Mouse (Mus musculus): ENCODE results near the gene Actn1.
A peak's percentile ranks its signal among the peaks of the same experiment; 100 is the strongest.

Actn1 gene

DNA sequence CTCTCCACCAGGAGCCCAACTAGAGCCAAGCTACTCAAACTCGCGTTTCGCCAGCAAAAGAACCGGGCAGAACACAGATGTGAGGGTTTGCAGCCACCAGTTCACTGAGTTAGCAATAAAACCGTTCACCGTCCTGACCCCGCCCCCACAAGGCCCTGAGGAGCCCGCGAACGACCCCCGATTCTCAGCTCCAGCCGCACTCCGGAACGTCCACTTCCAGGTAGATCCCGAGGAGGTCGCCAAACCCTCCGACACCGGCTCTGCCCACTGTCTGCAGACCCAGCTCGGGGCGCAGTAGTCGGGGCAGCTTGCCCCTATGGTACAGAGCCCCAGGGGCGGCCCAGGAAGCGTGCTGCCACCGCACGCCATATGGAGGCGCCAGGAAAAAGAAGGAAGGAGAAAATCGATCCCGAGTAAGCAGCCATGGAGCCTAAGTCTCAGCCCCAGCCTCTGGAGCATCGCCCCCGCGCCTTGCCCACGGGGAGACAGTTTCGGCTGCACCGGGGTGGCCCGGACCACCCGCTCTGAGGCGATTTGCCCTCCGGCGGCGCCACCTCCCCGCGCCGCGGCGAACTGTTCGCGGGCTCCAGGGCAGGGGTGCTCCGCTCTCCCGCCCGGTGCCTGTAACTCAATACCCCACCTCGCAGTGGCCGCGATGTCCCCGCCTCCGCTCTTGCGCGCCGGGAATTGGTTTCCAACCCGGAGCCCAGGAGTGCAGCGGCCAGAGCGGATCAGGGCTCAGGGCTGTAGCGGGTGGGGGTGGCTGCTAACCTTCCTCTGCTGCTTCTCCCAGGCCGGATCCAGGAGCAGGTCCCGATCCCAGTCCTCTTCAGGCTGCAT lies 735 bp downstream of the Actn1 start:
- peak; percentile 19 to 21 for DNase-seq (ENCODE audit: low spot score in 2 of 2)

DNA sequence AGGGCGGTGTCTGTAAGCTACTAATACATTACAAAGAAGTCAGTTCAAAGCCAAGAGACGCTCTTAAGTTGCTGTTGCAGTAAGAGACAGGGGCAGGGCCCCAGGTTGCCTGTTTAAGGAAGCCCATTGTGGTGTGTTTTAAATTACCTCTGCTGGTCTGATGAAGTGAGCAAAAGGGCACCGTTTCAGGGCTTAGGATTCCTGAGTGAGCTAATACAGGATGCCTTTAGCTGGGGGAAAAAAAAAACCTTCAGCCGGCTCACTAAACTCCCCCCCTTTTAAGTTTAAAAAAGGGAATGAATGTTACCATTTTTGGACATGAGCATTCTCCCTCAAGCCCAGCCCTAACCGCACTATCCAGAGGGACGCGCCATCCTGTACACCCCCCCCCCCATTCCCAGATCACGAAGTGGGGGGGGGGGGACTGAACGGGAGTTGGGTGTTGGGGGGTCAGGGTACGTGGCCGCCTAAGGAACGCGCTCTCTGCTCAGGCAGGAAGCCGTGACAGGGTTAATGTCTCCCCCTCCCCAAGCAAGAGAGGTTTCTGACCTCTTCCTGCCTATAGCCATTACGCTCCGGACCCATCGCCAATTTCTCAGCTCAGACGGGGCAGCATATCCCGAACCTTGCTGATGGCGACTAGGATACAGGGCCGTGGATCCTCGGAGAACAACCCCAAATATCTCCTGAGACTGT lies 1.5 kb downstream of the Actn1 start:
- peak in 1 of 2 experiments; percentile 15 for DNase-seq (ENCODE audit: low spot score in 2 of 2)

DNA sequence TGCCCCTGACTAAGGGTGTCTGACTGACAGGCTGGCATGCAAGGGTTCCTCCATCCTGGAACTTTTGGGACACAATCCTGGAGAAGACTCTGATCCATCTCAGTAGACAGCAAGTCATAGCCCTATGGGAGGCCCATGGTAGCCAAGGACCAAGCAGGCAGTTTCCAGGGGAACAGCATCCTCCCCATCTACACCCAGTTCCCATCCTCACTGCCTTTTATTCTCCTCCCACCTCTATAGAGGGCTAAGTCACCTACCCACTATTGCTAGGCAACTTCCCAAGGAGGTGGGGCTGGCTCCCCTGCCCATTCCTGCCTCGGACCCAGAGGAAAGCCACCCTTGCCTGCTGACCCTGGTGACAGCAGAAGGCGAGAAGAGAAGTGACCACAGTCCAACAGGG lies 8.2 kb downstream of the Actn1 start:
- DNase-seq (ENCODE audit: low spot score in 2 of 2) = no peak

DNA sequence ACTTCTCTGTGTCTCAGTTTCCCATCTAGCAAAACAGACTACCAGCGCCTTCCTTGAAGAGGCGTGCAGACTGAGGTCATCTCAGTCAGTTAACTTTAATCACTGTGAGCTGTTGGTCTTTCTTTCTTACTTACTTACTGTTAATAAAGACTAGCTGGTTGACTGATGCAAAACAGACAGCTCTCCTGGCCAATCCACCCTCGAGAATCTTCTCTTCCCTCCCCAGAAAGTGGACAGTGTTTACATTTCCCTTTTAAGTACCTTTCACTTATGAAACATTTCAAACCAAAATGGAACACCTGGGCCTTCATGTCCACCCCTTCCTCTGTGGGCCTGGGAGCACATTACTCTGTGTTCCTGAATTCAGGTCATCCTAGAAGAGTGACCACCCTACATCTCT lies 8.6 kb downstream of the Actn1 start:
- no peak for DNase-seq (ENCODE audit: low spot score in 2 of 2)

DNA sequence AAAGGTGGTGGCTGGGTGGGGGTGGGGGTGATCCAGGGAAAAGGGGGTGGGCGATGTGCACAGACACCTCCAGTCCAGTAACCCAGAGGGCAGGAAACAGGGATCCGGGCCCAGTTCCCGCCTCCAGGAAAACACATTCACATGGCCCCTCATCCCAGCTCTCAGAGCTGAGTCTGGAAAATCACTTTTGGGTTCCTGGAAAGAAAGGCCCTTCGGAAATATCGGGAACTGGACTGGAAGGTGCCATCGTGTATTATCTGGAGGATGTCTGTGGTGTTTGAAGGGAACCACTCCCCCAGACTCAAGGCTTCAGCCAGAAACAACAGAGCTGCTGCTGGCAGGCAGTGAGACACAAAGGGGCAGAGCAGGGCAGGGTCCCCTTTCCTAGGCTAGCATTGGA lies 10.6 kb downstream of the Actn1 start:
- no peak for DNase-seq (ENCODE audit: low spot score in 2 of 2)

DNA sequence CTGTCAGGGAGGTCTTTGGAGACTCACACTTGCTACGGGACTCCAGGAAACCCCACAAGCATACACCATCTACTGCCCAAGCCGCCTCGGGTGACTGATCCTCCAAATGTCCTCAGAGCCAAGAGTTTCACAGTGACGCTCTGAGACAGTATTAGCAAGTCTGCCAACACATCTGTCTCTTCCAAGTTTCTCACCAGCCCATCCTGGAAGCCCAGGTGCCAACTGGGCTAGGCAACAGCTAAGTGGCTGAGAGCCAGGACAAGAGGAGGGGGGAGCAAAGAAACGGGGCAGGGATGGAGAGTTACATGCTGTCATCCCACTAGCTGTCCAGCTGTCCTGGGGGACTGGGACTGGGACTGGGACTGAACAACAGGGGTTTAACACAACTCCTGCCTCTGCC lies 13.1 kb downstream of the Actn1 start:
- no peak for DNase-seq (ENCODE audit: low spot score in 2 of 2)

DNA sequence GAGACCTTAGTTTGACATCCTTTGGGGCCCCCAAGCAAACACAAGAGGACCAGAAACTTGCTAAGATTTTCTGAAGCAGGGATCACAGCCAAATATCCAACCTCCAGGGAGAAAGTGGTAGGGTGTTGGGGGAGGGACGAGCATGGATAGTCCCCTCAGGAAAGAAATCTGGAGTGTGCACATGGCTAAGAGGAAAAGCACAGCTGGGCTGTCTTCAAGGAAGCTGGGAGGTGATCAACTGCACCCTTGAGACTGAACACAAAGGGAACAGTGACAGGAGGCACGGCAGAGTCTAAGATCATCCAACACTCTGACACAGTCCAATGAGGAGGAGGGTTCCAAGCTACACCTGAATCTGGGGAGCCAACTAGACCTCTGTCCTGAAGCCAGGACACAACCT lies 13.7 kb downstream of the Actn1 start:
- no peak for DNase-seq (ENCODE audit: low spot score in 2 of 2)

DNA sequence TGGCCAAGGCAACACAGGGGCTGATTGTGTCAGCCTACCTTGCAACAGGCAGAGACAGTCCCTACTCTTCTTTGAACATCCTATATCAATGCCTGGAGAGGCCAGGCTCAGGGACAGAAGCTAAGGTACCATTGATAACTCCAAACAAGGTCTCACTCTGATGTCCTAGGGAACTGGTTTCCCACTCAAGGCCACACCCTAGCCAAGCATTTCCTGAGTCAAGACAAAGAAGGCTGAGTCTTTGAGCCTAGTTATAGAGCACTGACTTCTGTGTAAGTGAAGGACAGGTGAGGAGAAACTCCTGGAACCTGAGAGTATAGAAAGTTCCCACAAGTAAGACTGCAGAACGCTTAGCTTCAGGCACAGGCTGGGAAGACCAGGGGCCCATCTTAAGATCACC lies 15.4 kb downstream of the Actn1 start:
- no peak for DNase-seq (ENCODE audit: low spot score in 2 of 2)

DNA sequence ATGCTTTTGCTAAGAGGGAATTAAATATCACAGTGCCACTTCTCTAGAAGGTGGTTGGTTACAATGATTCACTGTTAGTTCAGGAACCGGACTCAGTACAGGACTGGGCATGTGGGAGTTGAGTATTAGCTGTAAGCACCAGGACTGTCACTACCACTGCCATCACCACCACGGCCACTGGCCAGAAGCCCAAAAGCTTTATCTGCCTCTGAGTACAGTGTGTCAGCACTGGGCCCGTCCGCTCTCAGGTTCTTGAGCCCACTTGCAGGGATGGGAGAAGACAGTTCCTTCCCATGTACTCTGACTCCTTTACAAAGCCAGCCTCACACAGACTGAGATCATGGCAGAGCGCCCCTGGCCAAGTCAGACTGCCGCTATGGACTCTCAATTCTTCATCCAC lies 16.0 kb downstream of the Actn1 start:
- no peak for DNase-seq (ENCODE audit: low spot score in 2 of 2)

DNA sequence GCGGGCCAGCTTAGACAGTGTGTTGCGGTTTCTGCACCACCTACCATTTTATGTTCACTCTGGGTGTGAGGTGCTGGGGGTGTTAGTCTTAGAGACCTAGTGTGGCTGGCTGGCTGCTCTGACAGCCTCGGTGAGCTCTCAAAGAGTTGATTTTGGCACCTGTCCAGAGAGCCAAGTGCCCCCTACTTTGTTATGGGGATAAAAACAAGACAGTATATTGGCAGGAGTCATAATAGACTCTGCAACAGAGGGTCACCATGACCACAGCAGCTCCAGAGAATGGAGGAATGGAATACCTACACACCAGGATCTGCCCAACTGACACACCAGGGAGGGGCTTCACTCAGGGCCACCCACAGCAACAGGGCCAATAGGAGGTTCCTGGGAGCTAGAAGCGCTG lies 16.8 kb downstream of the Actn1 start:
- no peak for DNase-seq (ENCODE audit: low spot score in 2 of 2)

DNA sequence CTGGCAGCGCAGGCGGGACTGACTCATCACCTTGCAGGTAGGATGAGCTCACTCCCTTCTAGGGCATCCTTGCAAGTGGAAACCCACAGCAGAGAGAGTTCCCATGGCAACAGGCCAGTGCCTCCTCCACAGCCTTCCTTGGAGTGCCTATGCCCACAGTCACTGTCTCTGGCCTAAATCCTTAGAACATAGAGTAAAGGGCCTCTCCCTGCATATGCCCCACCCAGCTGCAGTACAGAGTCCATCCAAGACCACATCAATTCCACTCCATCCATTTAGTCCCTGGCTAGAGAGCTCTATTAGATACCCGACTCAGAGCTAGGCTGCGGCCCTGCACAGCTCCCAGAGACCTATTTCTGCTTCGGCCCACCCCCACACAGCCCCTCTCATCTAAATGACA lies 20.7 kb downstream of the Actn1 start:
- no peak for DNase-seq (ENCODE audit: low spot score in 2 of 2)

DNA sequence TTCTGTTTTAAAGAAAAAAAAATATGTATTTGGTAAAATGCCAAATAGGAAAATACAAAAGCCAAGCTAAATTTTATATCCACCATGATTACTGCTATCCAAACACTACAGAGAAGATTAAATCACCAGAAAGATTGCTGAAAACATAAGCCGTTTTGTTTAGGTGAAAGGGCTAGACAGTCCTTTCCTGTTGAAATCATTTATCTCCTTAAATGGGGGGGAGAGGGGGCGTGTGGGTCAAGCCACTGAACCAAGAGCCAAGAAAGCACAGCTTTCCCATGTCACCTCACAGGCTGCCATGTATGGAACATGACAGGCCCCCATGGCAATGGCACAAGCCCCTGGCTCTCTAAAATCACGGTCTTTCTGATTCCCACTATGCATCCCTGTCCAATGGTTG lies 21.6 kb downstream of the Actn1 start:
- DNase-seq (ENCODE audit: low spot score in 2 of 2) = no peak

DNA sequence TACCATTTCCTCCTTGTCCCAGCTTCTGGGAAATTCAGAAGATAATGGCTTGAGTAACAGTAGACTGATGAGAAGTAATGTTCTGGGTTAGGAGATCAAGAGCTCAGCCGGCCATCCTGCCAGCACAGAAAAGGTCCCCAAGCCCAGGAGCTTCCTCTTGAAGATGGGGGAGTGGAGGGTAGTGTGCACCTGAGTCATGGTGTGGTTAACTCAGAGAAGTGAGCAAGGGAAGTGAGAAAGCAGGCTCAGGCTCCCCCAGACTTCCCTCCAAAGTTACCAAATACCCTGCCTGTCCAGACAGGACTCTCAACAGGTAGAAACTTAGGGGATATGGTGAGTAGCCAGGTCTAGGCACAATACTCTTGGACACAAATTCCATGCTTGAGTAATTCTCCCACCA lies 24.9 kb downstream of the Actn1 start:
- peak; percentile 58 to 64 for DNase-seq (ENCODE audit: low spot score in 2 of 2)

DNA sequence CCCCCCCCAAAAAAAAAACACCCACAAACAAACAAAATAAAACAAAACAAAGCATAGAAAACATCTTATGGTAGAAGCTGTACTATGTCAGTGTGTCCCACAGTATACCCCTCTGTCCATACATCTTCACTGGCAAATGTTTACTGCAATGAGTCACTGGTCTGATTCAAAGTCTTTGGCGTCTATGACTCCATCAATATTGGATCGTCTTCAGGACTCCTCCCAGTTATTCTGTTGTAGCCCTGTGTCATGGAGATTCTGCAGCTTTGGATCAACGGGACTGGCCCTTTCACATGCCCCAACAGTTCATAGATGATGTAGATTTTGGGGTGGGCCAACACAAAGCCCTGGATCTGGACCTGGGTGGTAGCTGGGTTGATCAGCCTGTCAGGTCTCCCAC lies 25.9 kb downstream of the Actn1 start:
- no peak for DNase-seq (ENCODE audit: low spot score in 2 of 2)

DNA sequence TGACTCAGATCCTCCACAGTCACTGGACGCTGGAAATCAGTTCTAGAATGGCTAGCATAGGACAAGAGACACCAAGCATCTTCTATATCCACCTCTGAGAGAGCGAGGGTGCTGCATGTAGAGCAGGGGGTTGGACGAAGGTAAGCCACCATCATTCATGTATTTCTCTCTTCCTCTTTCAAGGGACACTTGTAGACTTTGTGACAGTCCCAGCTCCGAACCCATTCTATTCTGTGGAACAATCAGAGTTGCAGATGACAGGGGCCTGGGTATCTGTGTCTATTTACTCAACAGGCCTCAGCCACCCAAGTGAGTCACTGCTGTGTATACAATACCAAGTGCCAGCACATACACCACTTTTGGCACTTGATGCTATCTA lies 27.3 kb downstream of the Actn1 start:
- no peak for DNase-seq (ENCODE audit: low spot score in 2 of 2)

DNA sequence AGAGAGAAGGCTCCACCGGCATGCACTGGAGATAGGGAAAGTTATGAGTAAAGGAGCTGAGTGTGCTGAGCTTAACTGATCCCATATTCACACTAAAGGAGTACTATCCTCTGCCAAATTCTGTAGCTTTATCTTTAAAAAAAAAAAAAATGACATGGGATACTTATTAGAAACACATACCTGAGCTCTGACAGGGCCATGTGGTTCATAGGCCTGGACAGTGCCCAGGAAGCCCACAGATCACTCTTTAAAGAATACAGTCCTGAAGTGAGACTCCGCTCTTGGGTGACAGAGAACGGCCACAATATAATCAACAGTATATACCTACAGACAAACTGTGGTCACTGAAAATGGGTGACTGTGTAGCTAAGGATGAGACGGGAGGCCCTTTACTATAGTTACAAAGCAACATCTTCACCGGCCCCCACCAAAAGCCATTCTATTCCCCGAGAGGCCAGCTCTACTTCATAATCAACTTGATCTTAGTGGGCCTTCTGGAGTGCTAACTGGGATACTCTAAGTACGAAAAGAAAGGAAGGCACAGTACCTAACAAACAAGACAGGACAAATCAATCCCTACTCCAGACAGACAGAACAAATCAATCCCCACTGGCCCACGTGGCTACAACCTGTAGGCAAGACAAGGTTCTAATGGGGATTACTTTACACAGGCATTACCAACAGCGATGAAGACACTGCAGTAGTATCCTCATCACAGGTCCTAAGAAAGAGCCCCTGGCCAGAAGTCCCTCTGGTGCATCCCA lies 27.9 kb downstream of the Actn1 start:
- DNase-seq (ENCODE audit: low spot score in 2 of 2) = no peak

DNA sequence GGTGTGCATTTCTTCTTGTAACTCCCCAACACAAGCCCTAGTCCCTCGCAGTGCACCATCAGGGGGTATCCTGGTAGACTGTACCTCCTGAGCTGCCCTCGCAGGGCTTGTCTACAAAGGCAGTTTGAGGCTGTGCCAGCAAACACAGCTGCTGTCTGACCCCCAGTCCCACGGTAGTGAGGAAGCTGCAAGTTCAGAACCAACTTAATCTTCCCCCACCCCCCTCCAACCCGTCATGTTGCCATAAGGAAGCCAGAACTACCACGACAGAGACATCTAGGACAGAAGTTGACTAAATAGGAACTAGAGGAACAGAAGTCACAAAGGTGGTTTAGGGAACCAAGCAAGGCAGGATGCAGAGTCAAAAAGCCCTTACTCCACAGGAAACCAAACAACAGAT lies 28.9 kb downstream of the Actn1 start:
- peak in 1 of 2 experiments; percentile 14 for DNase-seq (ENCODE audit: low spot score in 2 of 2)

DNA sequence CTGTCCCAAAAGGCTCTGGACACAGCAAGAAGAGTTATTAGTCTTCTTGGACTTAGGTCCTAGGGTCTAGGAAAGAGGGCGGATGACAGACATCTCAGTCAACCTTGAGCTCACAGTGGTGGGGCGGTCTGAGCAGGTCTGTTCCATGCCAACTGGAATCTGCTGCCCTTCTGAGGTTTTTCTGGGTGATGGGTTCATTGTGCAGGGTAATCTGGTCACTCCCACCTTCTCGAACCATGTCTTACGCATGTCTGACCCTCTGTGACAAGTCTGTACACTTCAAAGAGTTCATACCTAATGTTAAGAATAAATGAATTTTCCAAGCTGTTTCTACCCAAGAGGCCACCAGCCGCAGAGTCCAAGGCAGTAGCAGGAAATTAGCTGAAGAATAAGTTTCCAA lies 29.3 kb downstream of the Actn1 start:
- no peak for DNase-seq (ENCODE audit: low spot score in 2 of 2)

DNA sequence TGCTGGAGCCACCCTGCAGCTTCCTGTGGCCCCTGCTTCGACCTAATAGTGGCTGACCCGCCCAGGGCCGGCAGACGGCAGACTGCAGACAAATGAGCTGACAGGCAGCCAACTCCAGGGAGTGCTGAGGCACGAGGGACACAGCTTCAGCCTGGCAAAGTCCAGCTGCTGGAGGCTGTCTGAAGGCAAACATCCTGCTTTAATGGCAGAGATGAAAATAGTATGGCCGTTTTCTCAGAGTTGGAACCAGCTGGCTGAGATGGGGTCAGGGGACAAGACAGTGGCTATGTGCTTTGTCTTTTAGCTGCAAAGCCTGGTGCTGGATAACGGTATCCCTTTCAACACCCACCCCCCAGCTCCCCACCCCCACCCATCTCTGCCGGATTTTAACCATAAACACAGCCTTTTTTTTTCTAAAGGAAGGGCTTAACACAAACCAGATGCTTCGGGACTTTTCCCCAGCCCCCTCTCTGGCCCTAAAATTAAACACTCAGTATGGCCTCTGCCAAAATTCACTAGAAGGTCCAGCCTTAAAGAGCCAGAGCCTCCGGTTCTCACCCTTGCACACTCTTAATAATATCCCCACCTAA lies 30.0 kb downstream of the Actn1 start:
- DNase-seq (ENCODE audit: low spot score in 2 of 2) = peak; percentile 30 to 46

DNA sequence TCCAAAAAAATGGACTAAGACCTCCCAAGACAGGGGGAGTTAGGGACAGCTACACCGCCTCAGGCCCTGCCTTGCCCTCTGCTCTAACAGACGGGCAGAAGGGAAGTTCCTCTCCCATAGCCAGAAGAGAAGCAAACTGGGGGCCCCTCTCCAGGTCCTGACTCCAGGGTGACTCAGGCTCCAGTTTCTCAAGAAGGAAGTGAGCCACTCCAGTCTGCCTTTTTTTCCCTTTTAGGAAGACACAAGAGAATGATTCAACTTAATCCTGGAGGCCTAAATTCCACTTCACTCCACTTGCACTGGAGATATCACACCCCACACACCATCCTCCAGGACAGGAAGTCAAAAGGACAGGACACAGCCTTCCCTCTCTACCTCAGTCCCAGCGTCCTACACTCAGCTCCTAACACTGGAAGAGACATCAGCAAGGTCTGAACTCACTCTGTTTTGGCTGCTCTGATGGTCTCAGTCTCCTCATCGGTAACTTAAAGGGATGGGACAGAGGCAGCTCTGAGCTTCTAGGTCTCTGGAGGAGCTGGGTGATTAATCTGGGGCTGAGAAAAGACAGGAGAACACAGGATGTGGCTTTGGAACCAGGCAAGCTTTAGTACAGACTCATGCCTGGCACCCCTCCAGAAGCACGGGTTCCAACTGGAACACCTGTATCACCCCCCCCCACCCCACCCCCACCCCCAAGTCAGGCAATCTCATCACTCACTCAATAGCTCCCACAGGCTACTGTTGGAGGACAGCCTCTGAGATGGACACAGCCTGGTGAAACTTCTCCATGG lies 31.0 kb downstream of the Actn1 start:
- DNase-seq (ENCODE audit: low spot score in 2 of 2) = no peak

DNA sequence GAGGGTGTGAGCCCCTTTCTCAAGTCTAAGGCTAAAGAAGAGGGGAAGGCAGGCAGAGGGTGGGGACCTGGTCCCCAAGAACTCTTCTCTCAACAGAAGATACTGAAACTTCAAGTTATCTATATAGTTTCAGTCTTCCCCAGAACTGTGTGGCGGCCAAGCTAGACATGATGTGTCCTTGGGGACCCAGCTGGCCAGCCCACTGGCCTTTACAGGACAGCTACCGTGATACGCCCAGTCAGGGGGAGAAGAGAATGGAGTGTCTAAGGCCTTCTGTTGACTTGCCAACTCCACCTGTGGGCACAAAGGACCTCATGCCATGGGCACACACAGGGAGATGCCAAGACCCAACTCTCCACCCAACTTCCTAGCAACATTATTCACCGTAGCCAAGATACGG lies 31.8 kb downstream of the Actn1 start:
- DNase-seq (ENCODE audit: low spot score in 2 of 2) = no peak

DNA sequence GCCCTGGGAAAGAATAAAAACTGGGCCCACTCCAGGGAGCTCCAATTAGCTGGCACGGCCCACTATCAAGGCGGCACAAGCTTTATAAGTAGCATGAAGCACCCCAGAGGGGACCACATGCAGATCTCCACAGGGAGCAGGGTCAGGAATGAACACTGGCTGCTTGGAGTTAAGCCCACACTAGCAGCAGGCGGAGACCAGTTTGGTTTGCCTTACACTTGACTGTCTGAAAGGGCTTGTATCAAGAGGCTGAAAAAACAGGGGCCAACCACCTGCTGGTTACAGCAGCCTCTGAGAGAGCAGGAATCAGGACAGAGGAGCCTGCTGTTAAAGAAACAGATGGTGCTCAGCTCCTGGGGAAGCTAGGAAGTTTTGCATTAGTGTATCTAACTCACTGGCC lies 32.3 kb downstream of the Actn1 start:
- DNase-seq (ENCODE audit: low spot score in 2 of 2) = no peak

All from spleen, postnatal 36 days (tissue).